Mouse (Mus musculus) liver, embryonic 11.5 days (tissue): ENCODE data around the gene Gbp4. TPM values are rescaled to one million over a fixed set of nuclear protein-coding genes. Genes with fewer than 3 reads are reported as not detected.
"Not testable (repeated sequence)": the region's sequence is repeated elsewhere in the genome, so short reads cannot be mapped to it uniquely, and the experiment has no call there.

Experiments
- ATAC-seq: fragments of 200-750 bp; cut with Nextera tagmentation; replicated peaks from 2 replicates; pipeline ENCODE4 v1.8.0; 2017; ENCODE audit warnings: moderate number of reproducible peaks, mild to moderate bottlenecking, moderate TSS enrichment, moderate library complexity; ENCODE audit not compliant: low FRiP score
- DNase-seq: peaks from one replicate; pipeline ENCODE4 v3.0.0-alpha.2; 2017; ENCODE audit warnings: low spot score
- H3K27ac ChIP-seq: fragments of 300-500 bp; sonication (generic); 2 replicates; pipeline ENCODE4 v1.5.1; 2014; ENCODE audit warnings: mild to moderate bottlenecking, low read depth, low read length, control low read depth
- H3K27me3 ChIP-seq: fragments of 300-500 bp; sonication (generic); replicated peaks from 2 replicates; pipeline ENCODE4 v1.6.1; 2014; ENCODE audit warnings: low read length, mixed read lengths; ENCODE audit not compliant: control insufficient read depth, insufficient read depth
- H3K36me3 ChIP-seq: fragments of 300-500 bp; sonication (generic); 2 replicates; pipeline ENCODE4 v1.6.1; 2014; ENCODE audit warnings: mild to moderate bottlenecking, low read length, moderate library complexity, mixed read lengths; ENCODE audit not compliant: control insufficient read depth, insufficient read depth
- H3K4me1 ChIP-seq: fragments of 300-500 bp; sonication (generic); replicated peaks from 2 replicates; pipeline ENCODE4 v1.6.1; 2014; ENCODE audit warnings: low read length, mixed read lengths; ENCODE audit not compliant: control insufficient read depth, insufficient read depth
- H3K4me2 ChIP-seq: fragments of 300-500 bp; sonication (generic); 2 replicates; pipeline ENCODE4 v1.6.1; 2014; ENCODE audit warnings: mild to moderate bottlenecking, control low read depth, moderate library complexity
- H3K4me3 ChIP-seq: fragments of 300-500 bp; sonication (generic); 2 replicates; pipeline ENCODE4 v1.5.1; 2014; ENCODE audit warnings: low read depth, low read length, control low read depth
- H3K9ac ChIP-seq: fragments of 300-500 bp; sonication (generic); 2 replicates; pipeline ENCODE4 v1.6.1; 2014; ENCODE audit warnings: low read depth, low read length, control low read depth
- H3K9me3 ChIP-seq: fragments of 300-500 bp; sonication (generic); 2 replicates; pipeline ENCODE4 v1.6.1; 2016; ENCODE audit warnings: low read length, inconsistent platforms, mixed read lengths; ENCODE audit not compliant: control insufficient read depth
- polyA plus RNA-seq: library from polyadenylated mRNA; unstranded; fragments of >200 nt; fragmentation: Nextera tagmentation; extraction: Ambion mirVana; gene quantifications from 2 replicates; pipeline ENCODE4 v1.2.1, GENCODE M21; 2014

The Gbp4 gene
- polyA plus RNA-seq, 1 experiment from 2014 or later: 1.8 TPM

DNA sequence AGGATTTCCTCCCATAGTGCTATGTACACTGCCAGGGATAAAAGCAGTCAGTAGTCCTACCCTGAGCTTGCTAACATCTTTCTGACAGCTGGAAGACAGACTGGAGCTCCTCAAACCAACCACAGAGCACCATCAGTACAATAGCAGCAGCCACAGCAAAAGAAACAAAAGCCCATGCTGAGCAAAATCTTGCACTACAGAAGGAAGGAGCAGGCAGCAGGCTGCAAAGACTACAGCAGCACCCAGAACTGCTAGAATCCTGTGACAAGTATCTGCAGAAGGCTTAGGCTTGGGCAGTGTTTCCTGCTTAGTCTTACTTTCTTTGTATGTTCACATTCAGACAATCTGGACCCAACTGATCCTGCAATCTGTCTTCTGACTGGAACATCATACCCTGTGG lies 71.0 kb downstream of the Gbp4 start:
- not testable (repeated sequence) for H3K36me3 ChIP-seq, H3K9ac ChIP-seq, H3K4me2 ChIP-seq, H3K27me3 ChIP-seq, H3K27ac ChIP-seq, H3K9me3 ChIP-seq, DNase-seq, ATAC-seq, H3K4me1 ChIP-seq, H3K4me3 ChIP-seq

Other genes starting within 250 kb of the Gbp4 start
- 2.3 and 2.5 TPM in 2 replicates for gene Abcg3, start 156.9 kb downstream of the Gbp4 start, polyA plus RNA-seq
- gene Gbp9, start within 50 bp of the Gbp4 start, polyA plus RNA-seq: 1.1 and 1.7 TPM in 2 replicates
- gene Gbp8, start within 50 bp of the Gbp4 start, polyA plus RNA-seq: 1.4 TPM in 2 replicates
- 0.23 TPM in 1 of 2 replicates, not detected in the other for gene Gbp10, start 99.9 kb upstream of the Gbp4 start, polyA plus RNA-seq
- not detected in 2 replicates for gene Gm43302, start 154.1 kb upstream of the Gbp4 start, polyA plus RNA-seq
- 0.18 and 0.25 TPM in 2 replicates for gene Gbp6, start 154.1 kb upstream of the Gbp4 start, polyA plus RNA-seq